Mouse (Mus musculus): Measurements from ENCODE around the gene Rcn1. TPM values are rescaled to one million over a fixed set of nuclear protein-coding genes. Genes with fewer than 3 reads are reported as not detected.

The Rcn1 gene
- polyA plus RNA-seq, 1 experiment from 2014 or later, result 201 TPM

- H3K4me2 ChIP-seq (replicated peaks), result no peak overlapping the region
- H3K9ac ChIP-seq, result no peak overlapping the region
- no peak overlapping the region for H3K4me3 ChIP-seq
- no peak for ATAC-seq (ENCODE audit: insufficient number of reproducible peaks, insufficient read depth, low FRiP score, low TSS enrichment)
- peaks cover 17% of the 10 kb centered on the region for H3K4me1 ChIP-seq
- no peaks in the 10 kb centered on the region for H3K9me3 ChIP-seq
- H3K27me3 ChIP-seq, result no peaks in the 10 kb centered on the region
- H3K36me3 ChIP-seq, result peaks cover 64% of the 10 kb centered on the region
- no peak overlapping the region for H3K27ac ChIP-seq
- WGBS, result 69% methylated on average over 2 of the region's 2 CpGs
Observed at GRCm38 (mm10) chr2:105392514-105392913, 6.6 kb downstream of the Rcn1 start.

GRCm38 (mm10) chr2:105391414-105391784, 7.7 kb downstream of the Rcn1 start:
- H3K27ac ChIP-seq, result no peak overlapping the region
- H3K27me3 ChIP-seq, result no peaks in the 10 kb centered on the region
- no peaks in the 10 kb centered on the region for H3K9me3 ChIP-seq
- no peak overlapping the region for H3K4me3 ChIP-seq
- H3K36me3 ChIP-seq, result peaks cover 75% of the 10 kb centered on the region
- WGBS, result 88% methylated on average over 4 of the region's 4 CpGs
- no peak overlapping the region for H3K4me2 ChIP-seq (replicated peaks)
- no peak for ATAC-seq (ENCODE audit: insufficient number of reproducible peaks, insufficient read depth, low FRiP score, low TSS enrichment)
- no peak overlapping the region for H3K9ac ChIP-seq
- H3K4me1 ChIP-seq, result peaks cover 6% of the 10 kb centered on the region

DNA sequence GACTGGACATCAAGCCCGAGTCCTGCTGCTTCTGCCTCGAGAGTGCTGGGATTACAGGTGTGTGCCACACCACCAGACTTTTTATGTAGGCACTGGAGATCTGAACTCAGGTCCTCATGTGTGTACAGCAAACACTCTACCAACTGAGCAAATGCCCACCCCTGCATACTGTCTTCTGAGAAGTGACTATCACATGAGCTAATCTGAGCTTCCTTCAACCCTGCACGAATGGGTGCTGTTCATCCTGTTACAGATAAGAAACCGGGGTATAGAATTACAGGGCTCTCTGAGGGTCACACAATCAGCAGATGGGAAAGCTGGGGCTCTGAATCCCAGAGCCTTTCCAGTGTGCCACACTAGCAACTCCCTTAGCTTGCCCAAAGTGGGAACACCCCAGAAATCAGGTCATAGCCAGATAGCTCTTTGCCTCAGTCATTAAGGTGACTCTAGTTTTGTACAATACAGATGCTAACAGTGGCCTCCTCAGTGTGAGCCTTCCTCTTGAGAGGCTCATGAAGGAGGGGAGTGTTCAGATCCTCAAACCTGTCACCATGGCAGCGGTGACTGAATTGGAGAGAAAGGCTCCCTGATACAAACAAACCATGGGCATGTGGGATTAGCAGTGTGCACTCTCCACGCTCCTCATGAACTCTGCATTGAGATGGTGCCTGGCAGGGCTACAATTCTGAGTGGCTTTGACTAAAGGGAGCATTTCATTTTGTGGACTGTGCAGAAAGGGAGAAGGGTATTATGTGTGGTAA, 8.3 kb downstream of the Rcn1 start:
- no peaks in the 10 kb centered on the region for H3K27me3 ChIP-seq
- H3K4me3 ChIP-seq, result no peak overlapping the region
- no peaks in the 10 kb centered on the region for H3K9me3 ChIP-seq
- peaks cover 80% of the 10 kb centered on the region for H3K36me3 ChIP-seq
- no peak overlapping the region for H3K9ac ChIP-seq
- no peak overlapping the region for H3K4me2 ChIP-seq (replicated peaks)
- no peak overlapping the region for H3K27ac ChIP-seq
- no peak for ATAC-seq (ENCODE audit: insufficient number of reproducible peaks, insufficient read depth, low FRiP score, low TSS enrichment)
- H3K4me1 ChIP-seq, result 0 out of 2 replicates have a peak, but pooled peaks cover 4% of the 10 kb centered on the region
- 84% methylated on average over 6 of the region's 6 CpGs for WGBS

DNA sequence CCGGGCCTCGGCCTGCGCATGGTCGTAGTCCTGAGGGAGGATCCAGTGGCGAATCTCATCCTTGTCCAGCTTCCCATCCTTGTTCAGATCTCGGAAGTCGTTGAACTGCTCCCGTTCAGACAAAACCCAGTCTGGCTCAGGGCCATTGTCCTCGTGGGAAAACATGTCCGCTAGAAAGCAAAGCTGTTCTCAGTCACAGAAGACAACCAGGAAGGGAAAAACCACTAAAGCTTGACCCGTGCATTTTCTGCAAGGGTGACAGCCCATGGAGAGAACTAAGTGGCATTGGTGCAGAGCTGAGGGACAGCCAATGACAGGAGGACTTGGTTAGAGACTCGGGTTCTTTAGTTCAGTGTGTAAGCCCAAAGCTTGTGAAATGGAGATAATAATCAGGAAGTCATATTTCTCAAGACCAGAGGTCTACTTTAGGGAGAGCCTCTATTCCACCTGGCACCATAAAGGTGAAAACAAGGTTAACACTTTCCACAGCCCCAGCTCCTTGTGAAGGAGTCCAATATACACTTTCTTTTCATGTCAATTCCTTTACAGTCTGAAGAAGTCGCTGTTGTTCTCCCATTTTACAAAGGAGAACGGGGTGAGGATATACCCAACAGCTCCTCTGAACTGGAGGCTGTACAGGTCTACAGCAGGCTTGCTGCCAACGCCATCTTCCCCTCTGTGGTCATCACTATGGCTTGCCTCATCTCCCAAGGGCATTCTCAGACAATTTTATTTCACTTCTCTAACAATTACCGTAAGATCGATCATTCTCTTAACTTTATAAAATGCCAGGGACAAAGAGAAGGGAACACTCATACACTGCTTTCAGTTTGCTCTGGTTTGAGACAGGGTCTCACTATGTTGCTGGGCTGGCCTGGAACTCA, 9.9 kb downstream of the Rcn1 start:
- ATAC-seq (ENCODE audit: insufficient number of reproducible peaks, insufficient read depth, low FRiP score, low TSS enrichment), result no peak
- no peak overlapping the region for H3K4me3 ChIP-seq
- no peak overlapping the region for H3K9ac ChIP-seq
- H3K9me3 ChIP-seq, result no peaks in the 10 kb centered on the region
- 90% methylated on average over 17 of the region's 17 CpGs for WGBS
- H3K36me3 ChIP-seq, result peaks cover 89% of the 10 kb centered on the region
- no peak overlapping the region for H3K27ac ChIP-seq
- no peaks in the 10 kb centered on the region for H3K4me1 ChIP-seq
- no peaks in the 10 kb centered on the region for H3K27me3 ChIP-seq
- no peak overlapping the region for H3K4me2 ChIP-seq (replicated peaks)

GRCm38 (mm10) chr2:105386418-105386817, 12.7 kb downstream of the Rcn1 start:
- peaks cover 71% of the 10 kb centered on the region for H3K36me3 ChIP-seq
- no peak overlapping the region for H3K9ac ChIP-seq
- H3K4me3 ChIP-seq, result no peak overlapping the region
- 90% methylated on average over 4 of the region's 4 CpGs for WGBS
- no peak for ATAC-seq (ENCODE audit: insufficient number of reproducible peaks, insufficient read depth, low FRiP score, low TSS enrichment)
- H3K27ac ChIP-seq, result no peak overlapping the region
- no peaks in the 10 kb centered on the region for H3K27me3 ChIP-seq
- H3K4me1 ChIP-seq, result no peaks in the 10 kb centered on the region
- no peaks in the 10 kb centered on the region for H3K9me3 ChIP-seq
- no peak overlapping the region for H3K4me2 ChIP-seq (replicated peaks)

DNA sequence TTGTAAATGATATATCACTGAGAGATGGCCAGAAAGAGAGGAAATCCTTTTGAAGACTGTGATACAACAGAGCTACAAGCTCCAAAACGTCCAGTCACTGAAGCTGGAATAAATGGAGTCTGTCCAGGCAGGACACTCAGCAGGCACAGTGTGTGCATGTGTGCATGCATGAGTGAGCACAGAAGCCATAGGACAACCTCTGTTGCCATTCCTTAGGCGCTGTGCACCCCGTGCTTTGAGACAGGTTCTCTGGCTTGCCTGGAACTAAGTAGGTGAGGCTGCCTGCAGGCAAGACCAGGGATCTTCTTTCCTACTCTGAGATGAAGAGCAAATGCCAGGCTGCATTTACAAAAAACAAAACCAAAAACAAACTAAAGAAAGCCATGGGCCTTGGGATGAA, 14.1 kb downstream of the Rcn1 start:
- WGBS, result 83% methylated on average over 3 of the region's 3 CpGs
- Histone ChIP-seq H3K4me1 (no peaks in the 10 kb centered on the region), H3K27ac (no peak overlapping the region), H3K36me3 (peaks cover 57% of the 10 kb centered on the region), H3K4me2 (replicated peaks) (no peak overlapping the region), H3K9ac (no peak overlapping the region), H3K4me3 (no peak overlapping the region), H3K27me3 (no peaks in the 10 kb centered on the region), H3K9me3 (no peaks in the 10 kb centered on the region)
- ATAC-seq (ENCODE audit: insufficient number of reproducible peaks, insufficient read depth, low FRiP score, low TSS enrichment), result no peak

- Histone ChIP-seq H3K27ac (no peak overlapping the region), H3K4me3 (no peak overlapping the region), H3K4me1 (no peaks in the 10 kb centered on the region), H3K36me3 (peaks cover 40% of the 10 kb centered on the region), H3K4me2 (replicated peaks) (no peak overlapping the region), H3K27me3 (no peaks in the 10 kb centered on the region), H3K9me3 (no peaks in the 10 kb centered on the region), H3K9ac (no peak overlapping the region)
- no peak for ATAC-seq (ENCODE audit: insufficient number of reproducible peaks, insufficient read depth, low FRiP score, low TSS enrichment)
- 88% methylated on average over 8 of the region's 8 CpGs for WGBS
Observed at GRCm38 (mm10) chr2:105383063-105383462, 16.1 kb downstream of the Rcn1 start.

GRCm38 (mm10) chr2:105380757-105381319, 18.3 kb downstream of the Rcn1 start:
- no peak overlapping the region for H3K27ac ChIP-seq
- no peak for ATAC-seq (ENCODE audit: insufficient number of reproducible peaks, insufficient read depth, low FRiP score, low TSS enrichment)
- H3K4me1 ChIP-seq, result no peaks in the 10 kb centered on the region
- H3K9ac ChIP-seq, result no peak overlapping the region
- no peaks in the 10 kb centered on the region for H3K27me3 ChIP-seq
- H3K4me3 ChIP-seq, result no peak overlapping the region
- H3K36me3 ChIP-seq, result peaks cover 19% of the 10 kb centered on the region
- WGBS, result 80% methylated on average over 3 of the region's 3 CpGs
- no peak overlapping the region for H3K4me2 ChIP-seq (replicated peaks)
- H3K9me3 ChIP-seq, result no peaks in the 10 kb centered on the region

- no peak for ATAC-seq (ENCODE audit: insufficient number of reproducible peaks, insufficient read depth, low FRiP score, low TSS enrichment)
- H3K9ac ChIP-seq, result no peak overlapping the region
- H3K4me1 ChIP-seq, result no peaks in the 10 kb centered on the region
- H3K9me3 ChIP-seq, result no peaks in the 10 kb centered on the region
- H3K27ac ChIP-seq, result no peak overlapping the region
- H3K4me3 ChIP-seq, result no peak overlapping the region
- H3K27me3 ChIP-seq, result no peaks in the 10 kb centered on the region
- WGBS, result 55% methylated on average over 1 of the region's 1 CpGs
- peaks cover 7% of the 10 kb centered on the region; the same call in 1 of the 2 replicates for H3K36me3 ChIP-seq
- no peak overlapping the region for H3K4me2 ChIP-seq (replicated peaks)
Observed at GRCm38 (mm10) chr2:105379682-105380081, 19.4 kb downstream of the Rcn1 start.

GRCm38 (mm10) chr2:105375705-105376104, 23.4 kb downstream of the Rcn1 start:
- Histone ChIP-seq H3K4me3 (no peak overlapping the region), H3K4me2 (replicated peaks) (no peak overlapping the region), H3K27ac (no peak overlapping the region), H3K27me3 (no peaks in the 10 kb centered on the region; the same call in 1 of the 2 replicates), H3K9me3 (no peaks in the 10 kb centered on the region), H3K9ac (no peak overlapping the region), H3K36me3 (no peaks in the 10 kb centered on the region), H3K4me1 (0 out of 2 replicates have a peak, but pooled peaks cover 3% of the 10 kb centered on the region)
- WGBS, result 71% methylated on average over 4 of the region's 4 CpGs
- ATAC-seq (ENCODE audit: insufficient number of reproducible peaks, insufficient read depth, low FRiP score, low TSS enrichment), result no peak

DNA sequence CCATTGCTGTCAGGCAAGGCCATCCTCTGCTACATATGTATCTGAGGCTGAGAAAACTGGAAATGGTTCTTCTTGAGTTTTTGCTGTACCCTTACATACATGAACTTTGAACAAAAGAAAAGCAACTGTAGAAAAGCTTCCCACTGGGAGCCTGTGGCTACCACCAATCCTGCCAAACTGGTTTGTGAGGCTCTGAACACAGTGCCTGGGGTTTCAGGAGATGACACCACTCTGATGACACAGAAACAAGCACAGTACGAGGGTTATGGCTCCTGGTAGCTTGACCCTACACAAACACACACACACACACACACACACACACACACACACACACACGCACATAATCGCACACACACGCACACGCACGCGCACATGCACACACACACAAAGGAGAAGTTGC, 23.9 kb downstream of the Rcn1 start:
- Histone ChIP-seq H3K9me3 (no peaks in the 10 kb centered on the region), H3K4me3 (no peak overlapping the region), H3K4me2 (replicated peaks) (no peak overlapping the region), H3K27me3 (no peaks in the 10 kb centered on the region; the same call in 1 of the 2 replicates), H3K9ac (no peak overlapping the region), H3K36me3 (no peaks in the 10 kb centered on the region), H3K4me1 (0 out of 2 replicates have a peak, but pooled peaks cover 4% of the 10 kb centered on the region), H3K27ac (no peak overlapping the region)
- no peak for ATAC-seq (ENCODE audit: insufficient number of reproducible peaks, insufficient read depth, low FRiP score, low TSS enrichment)
- WGBS, result 89% methylated on average over 7 of the region's 7 CpGs

Data from embryonic facial prominence, embryonic 12.5 days (tissue).